Mouse (Mus musculus) C2C12 (cell line): Measurements from ENCODE around the gene Mlkl. TPM values are rescaled to one million over a fixed set of nuclear protein-coding genes. Genes with fewer than 3 reads are reported as not detected.
A peak's percentile ranks its signal among the peaks of the same experiment; 100 is the strongest.

Experiments used
- H3K27me3 ChIP-seq: one replicate; pipeline ENCODE4 v1.6.1; 2011; ENCODE audit not compliant: control insufficient read depth, insufficient read depth, insufficient read length
- H3K36me3 ChIP-seq: one replicate; pipeline ENCODE4 v1.6.1; 2011; ENCODE audit not compliant: control insufficient read depth, insufficient read depth
- H3K4me3 ChIP-seq: one replicate; pipeline ENCODE4 v1.5.1; 2011; ENCODE audit warnings: mild to moderate bottlenecking, control low read depth; ENCODE audit not compliant: poor library complexity, insufficient read depth, severe bottlenecking
- H3K79me2 ChIP-seq: one replicate; pipeline ENCODE4 v1.6.1; 2011; ENCODE audit not compliant: control insufficient read depth, insufficient read depth
- H3K79me3 ChIP-seq: one replicate; pipeline ENCODE4 v1.6.1; 2011; ENCODE audit warnings: low read depth, control low read depth
- H3ac ChIP-seq: one replicate; pipeline ENCODE3; 2011; ENCODE audit warnings: low read depth; ENCODE audit not compliant: control insufficient read depth, insufficient read length
- CEBPB ChIP-seq: IDR thresholded peaks from one replicate; pipeline ENCODE4 v1.6.1; 2011; ENCODE audit warnings: low read depth, mild to moderate bottlenecking, control low read depth, moderate library complexity
- CTCF ChIP-seq: IDR thresholded peaks from one replicate; pipeline ENCODE4 v1.5.1; 2011; ENCODE audit not compliant: control insufficient read depth, insufficient read depth, insufficient read length
- FOSL1 ChIP-seq: IDR thresholded peaks from one replicate; pipeline ENCODE4 v1.8.0; 2011; ENCODE audit warnings: mild to moderate bottlenecking, low read length; ENCODE audit not compliant: poor library complexity, insufficient read depth, severe bottlenecking
- MAX ChIP-seq: IDR thresholded peaks from one replicate; pipeline ENCODE4 v1.6.1; 2011; ENCODE audit warnings: mild to moderate bottlenecking, control low read depth
- MYOD1 ChIP-seq: IDR thresholded peaks from one replicate; pipeline ENCODE4 v1.6.1; 2011; ENCODE audit warnings: low read depth; ENCODE audit not compliant: control insufficient read depth, insufficient read length
- MYOG ChIP-seq: IDR thresholded peaks from one replicate; pipeline ENCODE4 v1.6.1; 2011; ENCODE audit not compliant: control insufficient read depth, insufficient read length; ENCODE audit errors: extremely low read depth
- USF1 ChIP-seq: IDR thresholded peaks from one replicate; pipeline ENCODE4 v1.6.1; 2011; ENCODE audit warnings: low read depth, mild to moderate bottlenecking, control low read depth, moderate library complexity
- polyA plus RNA-seq: library from polyadenylated mRNA; unstranded; fragments of >200 nt; fragmentation: generic; extraction: Trizol; gene quantifications from one replicate; pipeline ENCODE4 v1.2.1, GENCODE M21; 2012; ENCODE audit warnings: missing spikeins

The Mlkl gene
- polyA plus RNA-seq, 1 experiment, result 20.1 TPM

DNA sequence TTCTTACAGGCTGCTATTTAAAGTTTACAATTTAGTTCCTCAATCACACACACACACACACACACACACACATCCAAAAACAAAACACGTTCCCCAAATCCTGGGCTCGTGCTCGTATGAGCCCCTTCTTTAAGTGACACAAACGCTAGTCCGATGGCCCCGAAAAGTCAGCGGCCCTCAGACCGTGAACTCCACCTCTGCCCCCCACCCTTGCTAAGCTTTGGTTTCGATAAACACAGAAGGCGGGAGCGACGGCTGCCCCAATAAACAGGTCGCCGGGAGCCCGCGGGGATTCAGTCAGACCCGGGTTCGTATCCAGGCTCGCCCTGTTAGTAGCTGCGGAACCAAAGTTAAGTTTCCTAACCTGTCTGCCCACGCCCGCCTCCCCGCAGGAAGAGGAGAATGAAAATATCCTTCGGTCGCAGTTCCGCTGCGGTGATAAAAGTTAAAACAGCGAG is 38.6 kb downstream of the Mlkl start:
- Histone ChIP-seq H3K36me3 (peaks cover 20% of the 10 kb centered on the region), H3K27me3 (no peaks in the 10 kb centered on the region), H3ac (peak overlapping the region; percentile 75), H3K4me3 (peak overlapping the region; percentile 91), H3K79me3 (peaks cover 45% of the 10 kb centered on the region), H3K79me2 (peaks cover 56% of the 10 kb centered on the region)
- TF ChIP-seq USF1, result no peak
- no peak for TF ChIP-seq MYOG
- TF ChIP-seq MYOD1, result no peak
- TF ChIP-seq MAX, result no peak
- TF ChIP-seq CTCF, result no peak
- no peak for TF ChIP-seq FOSL1
- no peak for TF ChIP-seq CEBPB

DNA sequence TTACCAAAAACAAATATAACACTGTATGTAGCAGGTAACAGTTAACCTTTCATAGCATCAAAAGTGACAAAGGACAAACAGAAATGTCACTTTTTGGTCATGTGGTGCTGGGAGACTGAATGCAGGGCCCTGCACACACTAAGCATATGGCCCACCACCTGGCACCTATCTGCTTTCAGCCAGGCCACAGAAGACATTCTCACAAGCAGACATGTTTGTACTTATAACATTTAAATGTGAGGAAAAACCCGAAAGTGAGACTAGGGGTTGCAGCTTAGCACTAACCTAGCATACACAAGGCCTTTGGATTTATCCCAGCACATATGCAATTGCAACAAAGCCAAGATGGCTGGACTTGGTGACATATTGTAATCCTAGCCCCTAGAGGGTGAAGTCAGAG is 40.0 kb downstream of the Mlkl start:
- TF ChIP-seq USF1 (no peak), CEBPB (no peak), MAX (no peak), FOSL1 (no peak), MYOG (no peak), CTCF (no peak), MYOD1 (no peak)
- Histone ChIP-seq H3K79me2 (peaks cover 70% of the 10 kb centered on the region), H3K27me3 (no peaks in the 10 kb centered on the region), H3K4me3 (no peak overlapping the region), H3K79me3 (peaks cover 51% of the 10 kb centered on the region), H3K36me3 (peaks cover 34% of the 10 kb centered on the region), H3ac (no peak overlapping the region)

DNA sequence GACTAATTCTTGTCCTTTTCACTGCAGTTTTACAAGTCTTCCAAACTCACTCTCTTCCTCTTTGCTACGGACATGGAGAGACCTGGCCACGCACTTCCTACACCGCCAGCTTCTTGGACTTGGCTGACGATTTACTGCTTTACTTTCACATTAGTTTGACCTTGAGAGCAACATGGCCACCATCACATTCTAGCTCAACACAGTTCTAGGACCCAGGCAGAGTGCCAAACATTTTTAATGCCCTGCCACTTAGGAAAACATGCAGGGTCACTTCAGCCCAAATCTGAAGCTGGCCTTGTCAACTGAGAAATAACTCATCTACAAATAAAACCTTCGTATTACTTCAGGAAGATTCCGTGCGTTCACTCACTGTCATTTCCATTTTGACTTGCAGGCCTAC is 46.2 kb downstream of the Mlkl start:
- peaks cover 43% of the 10 kb centered on the region for H3K79me3 ChIP-seq
- no peak overlapping the region for H3K4me3 ChIP-seq
- H3K79me2 ChIP-seq, result peaks cover 63% of the 10 kb centered on the region
- no peak overlapping the region for H3ac ChIP-seq
- no peak for TF ChIP-seq CTCF
- TF ChIP-seq MYOD1, result no peak
- no peak for TF ChIP-seq MAX
- no peak for TF ChIP-seq MYOG
- TF ChIP-seq FOSL1, result no peak
- no peak for TF ChIP-seq USF1
- TF ChIP-seq CEBPB, result no peak
- no peaks in the 10 kb centered on the region for H3K27me3 ChIP-seq
- H3K36me3 ChIP-seq, result peaks cover 91% of the 10 kb centered on the region

GRCm38 (mm10) chr8:111290586-111290985 is 47.4 kb downstream of the Mlkl start:
- H3K79me3 ChIP-seq, result peaks cover 34% of the 10 kb centered on the region
- H3K27me3 ChIP-seq, result no peaks in the 10 kb centered on the region
- TF ChIP-seq MAX (no peak), CTCF (no peak), MYOG (no peak), MYOD1 (no peak), FOSL1 (no peak), USF1 (no peak), CEBPB (no peak)
- peaks cover 94% of the 10 kb centered on the region for H3K36me3 ChIP-seq
- peaks cover 52% of the 10 kb centered on the region for H3K79me2 ChIP-seq
- H3ac ChIP-seq, result no peak overlapping the region
- no peak overlapping the region for H3K4me3 ChIP-seq

DNA sequence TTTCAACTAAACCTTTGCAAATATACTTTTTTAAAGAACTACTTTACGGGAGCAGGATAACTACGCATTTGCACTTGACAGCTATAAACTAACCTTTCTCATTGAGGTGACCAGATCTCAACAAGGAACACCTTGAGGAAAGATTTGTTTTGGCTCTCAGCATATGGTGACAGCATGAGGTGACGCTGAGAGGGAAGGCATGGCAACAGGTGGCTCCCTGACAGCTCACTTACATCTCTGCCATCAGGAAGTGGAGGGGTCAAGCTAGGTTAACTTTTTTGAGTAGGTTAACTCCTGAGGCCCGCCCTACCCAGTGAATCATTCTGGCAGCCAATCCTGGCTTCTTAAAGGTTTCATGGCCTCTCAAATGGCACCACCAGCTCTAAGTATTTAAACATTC is 52.4 kb downstream of the Mlkl start:
- Histone ChIP-seq H3K79me3 (peaks cover 7% of the 10 kb centered on the region), H3K27me3 (no peaks in the 10 kb centered on the region), H3ac (no peak overlapping the region), H3K4me3 (no peak overlapping the region), H3K79me2 (peaks cover 10% of the 10 kb centered on the region), H3K36me3 (peaks cover 92% of the 10 kb centered on the region)
- TF ChIP-seq MYOD1 (no peak), CTCF (no peak), MAX (no peak), CEBPB (no peak), FOSL1 (no peak), USF1 (no peak), MYOG (no peak)

- H3ac ChIP-seq, result no peak overlapping the region
- TF ChIP-seq CEBPB (no peak), USF1 (no peak), MAX (no peak), MYOD1 (no peak), MYOG (no peak), FOSL1 (no peak), CTCF (no peak)
Measured at GRCm38 (mm10) chr8:111282093-111282492, 55.9 kb downstream of the Mlkl start.

More at GRCm38 (mm10) chr8:111282093-111282492, 55.9 kb downstream of the Mlkl start:
- Histone ChIP-seq H3K36me3 (peaks cover 92% of the 10 kb centered on the region), H3K27me3 (no peaks in the 10 kb centered on the region), H3K79me2 (peaks cover 6% of the 10 kb centered on the region), H3K4me3 (no peak overlapping the region), H3K79me3 (peaks cover 2% of the 10 kb centered on the region)
